Mouse (Mus musculus): Measurements from ENCODE around the gene Cdk15. TPM values are rescaled to one million over a fixed set of nuclear protein-coding genes. Genes with fewer than 3 reads are reported as not detected.

Cdk15 gene
- total and polyA plus RNA-seq, 2 experiments: not detected

DNA sequence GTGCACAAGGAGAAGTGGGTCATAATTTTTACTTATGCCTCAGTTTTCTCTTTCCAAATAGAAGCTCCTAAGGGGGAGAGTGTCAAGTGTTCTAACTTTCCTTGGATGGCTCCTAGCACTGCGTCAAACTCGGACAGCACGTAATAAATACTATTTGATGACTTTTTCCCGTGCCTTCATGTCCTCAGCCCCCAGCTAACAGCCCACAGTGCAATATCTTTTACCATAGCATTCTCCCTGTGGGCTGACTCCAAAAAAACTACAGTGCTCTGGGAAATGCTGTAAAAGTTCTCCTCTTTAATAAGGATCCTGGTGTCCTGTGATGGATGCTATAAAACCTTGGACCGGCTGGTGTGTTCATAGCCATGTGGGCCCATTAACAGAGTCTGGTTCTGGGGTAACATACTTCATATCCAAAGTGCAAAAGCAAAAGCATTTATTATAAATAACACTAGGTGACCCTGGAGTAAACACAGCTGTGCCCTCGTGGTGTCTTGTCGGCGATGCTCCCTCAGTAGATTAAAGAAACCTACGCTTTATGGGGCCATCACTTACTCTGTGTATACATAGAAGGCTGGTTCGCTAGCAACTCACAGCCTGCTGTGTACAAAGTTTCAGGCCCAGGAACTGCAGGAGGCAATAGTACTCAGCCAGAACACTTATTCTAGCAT lies 112.1 kb downstream of the Cdk15 start:
- DNase-seq (ENCODE audit: extremely low read depth, low read depth, low spot score): no peak
- no peak overlapping the region for H3K27ac ChIP-seq (replicated peaks; ENCODE audit: insufficient read depth, low read depth, low read length)
- peaks cover 3% of the 10 kb centered on the region; the same call in 1 of the 2 replicates for H3K4me1 ChIP-seq (ENCODE audit: control insufficient read depth, insufficient read depth, low read length)
- H3K9ac ChIP-seq (ENCODE audit: low read depth, low read length): no peak overlapping the region
- no peak for TF ChIP-seq POLR2A (IDR thresholded peaks at IDR 0.05; ENCODE audit: extremely low read depth, insufficient read depth, low read length)
- no peak for TF ChIP-seq CTCF (IDR thresholded peaks at IDR 0.05; ENCODE audit: low read depth, low read length)
- H3K27me3 ChIP-seq (ENCODE audit: control insufficient read depth, insufficient read depth, low read length): no peaks in the 10 kb centered on the region
- H3K36me3 ChIP-seq (ENCODE audit: control insufficient read depth, insufficient read depth, low read length): no peaks in the 10 kb centered on the region
- H3K79me2 ChIP-seq (ENCODE audit: control insufficient read depth, insufficient read depth, low read length): no peaks in the 10 kb centered on the region
- H3K4me3 ChIP-seq (ENCODE audit: insufficient read depth, low read depth, low read length): no peak overlapping the region
- 74% methylated on average over 10 of the region's 10 CpGs for WGBS

DNA sequence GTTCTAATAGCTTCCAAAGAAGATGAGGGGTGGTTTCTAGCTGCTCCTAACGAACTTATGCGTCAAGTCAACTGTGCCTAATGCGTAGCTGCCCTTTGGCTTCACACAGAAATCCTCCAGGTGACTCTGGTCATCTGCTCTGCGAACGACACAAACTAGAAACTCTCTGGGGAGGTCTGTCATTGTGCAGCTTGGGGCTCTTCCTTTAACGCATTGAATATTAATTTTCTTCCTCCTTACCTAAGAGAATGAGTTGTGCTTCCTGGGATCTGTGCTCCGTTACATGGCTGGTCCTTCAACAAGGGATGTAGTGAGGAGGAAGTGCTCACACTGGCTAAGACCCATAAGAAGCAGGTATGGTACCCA lies 112.6 kb downstream of the Cdk15 start:
- WGBS: 86% methylated on average over 7 of the region's 7 CpGs
- TF ChIP-seq CTCF (IDR thresholded peaks at IDR 0.05; ENCODE audit: low read depth, low read length) (no peak), POLR2A (IDR thresholded peaks at IDR 0.05; ENCODE audit: extremely low read depth, insufficient read depth, low read length) (no peak)
- Histone ChIP-seq H3K79me2 (ENCODE audit: control insufficient read depth, insufficient read depth, low read length) (no peaks in the 10 kb centered on the region), H3K27ac (replicated peaks; ENCODE audit: insufficient read depth, low read depth, low read length) (no peak overlapping the region), H3K27me3 (ENCODE audit: control insufficient read depth, insufficient read depth, low read length) (no peaks in the 10 kb centered on the region), H3K9ac (ENCODE audit: low read depth, low read length) (no peak overlapping the region), H3K36me3 (ENCODE audit: control insufficient read depth, insufficient read depth, low read length) (no peaks in the 10 kb centered on the region), H3K4me3 (ENCODE audit: insufficient read depth, low read depth, low read length) (no peak overlapping the region), H3K4me1 (ENCODE audit: control insufficient read depth, insufficient read depth, low read length) (peaks cover 3% of the 10 kb centered on the region; the same call in 1 of the 2 replicates)
- no peak for DNase-seq (ENCODE audit: extremely low read depth, low read depth, low spot score)

DNA sequence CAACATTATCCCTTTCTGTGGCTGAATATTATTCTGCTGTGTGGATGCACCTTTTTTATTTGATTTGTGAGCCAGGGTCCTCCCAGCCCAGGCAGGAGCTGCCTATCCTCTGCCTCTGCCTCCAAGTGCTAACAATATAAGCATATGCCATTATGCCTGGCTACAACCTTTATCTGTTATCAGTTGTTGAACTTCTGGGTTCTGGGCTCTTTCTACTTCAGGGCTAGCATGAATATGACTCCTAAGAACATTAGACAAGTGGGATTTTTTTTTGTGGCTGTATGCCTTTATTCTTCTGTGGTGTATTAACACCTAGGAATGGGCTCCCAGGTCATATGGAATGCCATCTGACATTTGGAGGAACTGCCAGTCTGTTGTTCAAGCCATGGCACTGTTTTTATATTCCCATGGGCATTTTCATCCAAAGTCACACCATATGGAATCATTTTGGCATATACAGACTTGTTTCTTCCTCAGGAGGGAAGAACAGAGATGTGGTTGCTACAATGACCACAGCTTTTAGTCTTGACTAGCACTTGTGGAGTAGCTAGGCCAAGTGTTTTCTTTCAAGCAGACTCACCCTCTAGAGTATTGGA lies 113.7 kb downstream of the Cdk15 start:
- H3K9ac ChIP-seq (ENCODE audit: low read depth, low read length): no peak overlapping the region
- H3K27ac ChIP-seq (replicated peaks; ENCODE audit: insufficient read depth, low read depth, low read length): no peak overlapping the region
- TF ChIP-seq POLR2A (IDR thresholded peaks at IDR 0.05; ENCODE audit: extremely low read depth, insufficient read depth, low read length) (no peak), CTCF (IDR thresholded peaks at IDR 0.05; ENCODE audit: low read depth, low read length) (no peak)
- H3K27me3 ChIP-seq (ENCODE audit: control insufficient read depth, insufficient read depth, low read length): no peaks in the 10 kb centered on the region
- no peaks in the 10 kb centered on the region for H3K36me3 ChIP-seq (ENCODE audit: control insufficient read depth, insufficient read depth, low read length)
- H3K4me3 ChIP-seq (ENCODE audit: insufficient read depth, low read depth, low read length): no peak overlapping the region
- H3K79me2 ChIP-seq (ENCODE audit: control insufficient read depth, insufficient read depth, low read length): no peaks in the 10 kb centered on the region
- peaks cover 3% of the 10 kb centered on the region; the same call in 1 of the 2 replicates for H3K4me1 ChIP-seq (ENCODE audit: control insufficient read depth, insufficient read depth, low read length)
- DNase-seq (ENCODE audit: extremely low read depth, low read depth, low spot score): no peak

DNA sequence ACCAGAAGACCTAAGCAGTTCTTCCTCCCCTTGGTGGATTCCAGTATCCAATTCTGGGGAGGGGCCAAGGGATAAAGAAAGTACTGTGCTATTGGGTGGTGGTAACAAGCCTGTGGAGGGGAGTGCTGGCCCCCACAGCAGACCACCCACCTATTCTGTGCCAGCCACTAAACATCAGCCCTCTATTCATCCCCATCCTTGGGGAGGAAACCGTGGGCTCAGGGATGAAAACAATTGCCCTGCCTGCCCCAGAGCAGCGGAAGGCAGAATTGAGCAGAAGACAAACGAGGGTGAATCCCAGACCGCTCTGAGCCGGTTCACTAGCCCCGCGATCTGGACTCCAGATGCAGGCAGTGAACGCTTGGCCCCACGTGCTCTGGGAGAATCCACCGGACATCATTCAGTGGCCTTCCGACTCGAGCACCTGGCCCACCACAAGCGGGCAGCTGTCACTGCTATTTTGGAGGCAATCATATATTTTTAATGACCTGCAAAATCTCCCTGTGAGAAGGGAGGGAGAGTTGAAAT lies 119.4 kb downstream of the Cdk15 start:
- H3K79me2 ChIP-seq (ENCODE audit: control insufficient read depth, insufficient read depth, low read length): no peaks in the 10 kb centered on the region
- H3K36me3 ChIP-seq (ENCODE audit: control insufficient read depth, insufficient read depth, low read length): no peaks in the 10 kb centered on the region
- no peak for DNase-seq (ENCODE audit: extremely low read depth, low read depth, low spot score)
- WGBS: 72% methylated on average over 13 of the region's 13 CpGs
- no peak overlapping the region for H3K27ac ChIP-seq (replicated peaks; ENCODE audit: insufficient read depth, low read depth, low read length)
- H3K4me1 ChIP-seq (ENCODE audit: control insufficient read depth, insufficient read depth, low read length): no peaks in the 10 kb centered on the region; the same call in 1 of the 2 replicates
- no peak overlapping the region for H3K4me3 ChIP-seq (ENCODE audit: insufficient read depth, low read depth, low read length)
- TF ChIP-seq CTCF (IDR thresholded peaks at IDR 0.05; ENCODE audit: low read depth, low read length): no peak
- TF ChIP-seq POLR2A (IDR thresholded peaks at IDR 0.05; ENCODE audit: extremely low read depth, insufficient read depth, low read length): no peak
- H3K27me3 ChIP-seq (ENCODE audit: control insufficient read depth, insufficient read depth, low read length): no peaks in the 10 kb centered on the region
- no peak overlapping the region for H3K9ac ChIP-seq (ENCODE audit: low read depth, low read length)

DNA sequence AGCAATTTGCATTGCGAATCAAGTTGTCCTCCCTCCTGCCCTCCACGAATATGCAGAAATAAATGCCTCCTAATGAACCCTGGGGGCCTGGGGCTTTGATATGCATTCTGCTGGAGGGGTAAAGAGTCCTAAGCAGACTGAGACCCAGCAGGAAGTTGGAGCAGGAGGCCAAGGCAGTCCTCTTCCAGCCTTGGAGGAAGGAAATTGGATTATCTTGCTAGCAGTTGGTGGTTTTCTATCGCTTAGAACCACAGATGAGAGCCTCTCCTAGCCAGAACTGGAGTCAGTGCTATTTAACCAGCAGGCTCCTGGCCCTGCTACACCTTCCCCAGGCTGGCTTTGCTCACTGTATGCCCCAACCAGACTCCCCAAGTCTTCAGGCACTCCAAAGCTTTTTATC lies 119.9 kb downstream of the Cdk15 start:
- Histone ChIP-seq H3K4me1 (ENCODE audit: control insufficient read depth, insufficient read depth, low read length) (no peaks in the 10 kb centered on the region), H3K4me3 (ENCODE audit: insufficient read depth, low read depth, low read length) (no peak overlapping the region), H3K79me2 (ENCODE audit: control insufficient read depth, insufficient read depth, low read length) (no peaks in the 10 kb centered on the region), H3K27ac (replicated peaks; ENCODE audit: insufficient read depth, low read depth, low read length) (no peak overlapping the region), H3K27me3 (ENCODE audit: control insufficient read depth, insufficient read depth, low read length) (no peaks in the 10 kb centered on the region), H3K9ac (ENCODE audit: low read depth, low read length) (no peak overlapping the region), H3K36me3 (ENCODE audit: control insufficient read depth, insufficient read depth, low read length) (no peaks in the 10 kb centered on the region)
- TF ChIP-seq POLR2A (IDR thresholded peaks at IDR 0.05; ENCODE audit: extremely low read depth, insufficient read depth, low read length) (no peak), CTCF (IDR thresholded peaks at IDR 0.05; ENCODE audit: low read depth, low read length) (no peak)
- DNase-seq (ENCODE audit: extremely low read depth, low read depth, low spot score): no peak
- 69% methylated on average over 3 of the region's 3 CpGs for WGBS

DNA sequence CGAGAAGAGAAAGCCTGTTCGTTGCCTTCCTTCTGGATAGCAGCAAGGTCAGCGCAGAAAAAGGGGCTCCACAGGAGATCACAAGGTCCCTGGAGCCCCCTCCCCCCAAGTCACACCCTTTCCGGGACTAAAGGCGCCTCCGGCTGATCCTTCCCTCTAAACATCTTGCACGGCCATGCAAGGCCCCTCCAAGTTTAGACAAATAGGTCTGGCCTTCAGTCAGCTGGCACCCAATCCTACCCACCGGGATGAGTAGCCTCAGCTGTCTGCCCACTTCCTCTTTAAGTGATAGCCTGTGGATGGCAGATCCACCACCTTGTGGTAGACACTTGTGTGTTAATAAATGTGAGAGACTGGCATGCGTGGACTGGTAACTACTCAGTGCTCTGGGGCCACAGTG lies 120.6 kb downstream of the Cdk15 start:
- DNase-seq (ENCODE audit: extremely low read depth, low read depth, low spot score): no peak
- TF ChIP-seq POLR2A (IDR thresholded peaks at IDR 0.05; ENCODE audit: extremely low read depth, insufficient read depth, low read length) (no peak), CTCF (IDR thresholded peaks at IDR 0.05; ENCODE audit: low read depth, low read length) (no peak)
- H3K27ac ChIP-seq (replicated peaks; ENCODE audit: insufficient read depth, low read depth, low read length): no peak overlapping the region
- H3K27me3 ChIP-seq (ENCODE audit: control insufficient read depth, insufficient read depth, low read length): no peaks in the 10 kb centered on the region
- H3K79me2 ChIP-seq (ENCODE audit: control insufficient read depth, insufficient read depth, low read length): no peaks in the 10 kb centered on the region
- H3K4me1 ChIP-seq (ENCODE audit: control insufficient read depth, insufficient read depth, low read length): 0 out of 2 replicates have a peak, but pooled peaks cover 3% of the 10 kb centered on the region
- H3K4me3 ChIP-seq (ENCODE audit: insufficient read depth, low read depth, low read length): no peak overlapping the region
- WGBS: 90% methylated on average over 9 of the region's 9 CpGs
- no peak overlapping the region for H3K9ac ChIP-seq (ENCODE audit: low read depth, low read length)
- H3K36me3 ChIP-seq (ENCODE audit: control insufficient read depth, insufficient read depth, low read length): no peaks in the 10 kb centered on the region
